Mouse (Mus musculus) kidney, adult 11 months (tissue): ENCODE results near the gene Sntb2.
"Not testable (repeated sequence)": the region's sequence is repeated elsewhere in the genome, so short reads cannot be mapped to it uniquely, and the experiment has no call there.

Source experiments
- DNase-seq: peaks from one replicate; pipeline ENCODE4 v3.0.0; 2022

Sntb2 gene

DNA sequence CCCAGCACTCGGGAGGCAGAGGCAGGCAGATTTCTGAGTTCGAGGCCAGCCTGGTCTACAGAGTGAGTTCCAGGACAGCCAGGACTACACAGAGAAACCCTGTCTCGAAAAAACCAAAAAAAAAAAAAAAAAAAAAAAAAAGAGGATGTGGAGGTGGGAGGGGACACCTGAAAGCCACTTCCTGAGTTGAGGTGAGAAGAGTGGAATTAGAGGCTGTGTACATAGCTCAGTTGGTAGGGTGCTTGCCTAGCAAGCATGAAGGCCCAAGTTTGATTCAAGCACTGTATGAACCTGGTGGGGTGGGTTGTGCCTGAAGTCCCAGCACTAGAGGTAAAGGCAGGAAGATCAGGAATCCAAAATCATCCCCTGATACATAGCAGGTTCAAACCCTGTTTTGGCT lies 38.0 kb downstream of the Sntb2 start:
- DNase-seq = not testable (repeated sequence)

DNA sequence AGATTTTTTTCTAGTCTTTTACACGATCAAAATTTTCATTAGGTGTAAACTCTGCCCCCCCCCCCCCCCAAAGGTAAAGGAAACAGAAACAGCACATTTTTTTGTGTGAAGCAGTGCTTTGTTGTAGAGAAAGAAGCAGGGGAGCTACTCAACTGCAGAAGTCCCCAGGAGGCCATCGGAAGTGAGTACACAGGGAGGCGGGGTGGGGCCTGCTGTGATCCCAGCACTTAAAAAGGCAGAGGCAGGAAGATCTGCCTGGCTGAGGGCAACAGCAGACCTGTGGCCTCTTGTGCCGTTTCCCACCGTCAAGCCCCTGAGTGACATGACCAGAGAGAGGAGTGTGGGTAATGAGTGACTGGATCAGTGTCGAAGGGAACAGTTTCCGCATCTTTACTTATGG lies 39.2 kb downstream of the Sntb2 start:
- DNase-seq = no peak

DNA sequence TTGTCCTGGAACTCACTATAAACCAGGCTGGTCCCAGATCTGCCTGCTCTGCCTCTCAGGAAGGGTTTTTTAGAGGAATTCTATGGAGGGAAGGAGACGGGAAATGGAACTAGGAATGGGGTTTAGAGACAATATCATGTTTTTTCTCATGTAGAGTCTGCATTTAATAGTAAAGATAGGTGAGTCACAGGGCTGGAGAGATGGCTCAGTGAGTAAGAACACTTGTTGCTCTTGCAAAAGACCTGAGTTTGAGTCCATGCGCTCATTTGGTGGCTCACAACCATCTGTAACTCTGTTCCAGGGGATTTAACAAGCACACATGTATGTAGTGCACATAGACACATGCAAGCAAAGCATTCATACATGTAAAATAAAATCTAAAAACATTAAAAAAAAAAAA lies 40.2 kb downstream of the Sntb2 start:
- no peak for DNase-seq

DNA sequence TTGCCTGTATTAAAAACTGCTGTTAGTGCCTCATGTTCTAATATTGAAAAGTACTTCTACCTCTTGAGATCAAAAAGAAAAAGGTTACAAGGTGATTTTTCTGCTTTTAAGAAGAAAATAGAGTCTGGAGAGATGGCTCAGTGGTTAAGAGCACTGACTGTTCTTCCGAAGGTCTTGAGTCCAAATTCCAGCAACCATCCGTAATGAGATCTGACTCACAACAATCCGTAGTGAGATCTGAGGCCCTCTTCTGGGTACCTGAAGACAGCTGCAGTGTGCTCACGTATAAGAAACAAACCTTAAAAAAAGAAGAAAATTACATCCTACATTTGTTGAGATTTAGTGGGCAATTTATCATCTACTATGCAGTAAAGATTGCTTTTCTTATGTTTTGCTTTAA lies 40.9 kb downstream of the Sntb2 start:
- no peak for DNase-seq

DNA sequence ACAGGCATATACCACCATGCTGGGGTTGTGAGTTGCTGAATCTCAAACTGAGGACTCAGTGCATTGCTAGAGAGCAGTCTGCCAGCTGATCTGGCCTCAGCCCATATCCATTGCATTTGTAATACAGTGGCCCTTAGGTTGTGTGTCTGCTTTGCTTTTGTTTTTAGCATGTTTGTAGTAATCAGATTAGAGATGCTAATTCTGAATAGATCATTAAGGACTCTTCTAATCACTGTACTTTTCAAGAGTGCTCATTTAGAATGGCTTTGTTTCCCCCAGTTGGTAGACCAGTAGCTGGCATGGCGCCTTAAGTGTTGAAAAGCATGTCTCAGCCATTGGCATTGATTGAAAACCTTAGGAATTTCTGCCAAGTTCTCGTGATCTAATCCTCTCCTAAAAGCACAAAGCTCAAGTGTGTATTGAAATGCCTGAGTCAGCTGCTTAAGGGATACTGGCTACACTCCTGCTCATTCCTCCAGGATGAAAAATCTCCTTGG lies 43.3 kb downstream of the Sntb2 start:
- DNase-seq = peak; percentile 42

DNA sequence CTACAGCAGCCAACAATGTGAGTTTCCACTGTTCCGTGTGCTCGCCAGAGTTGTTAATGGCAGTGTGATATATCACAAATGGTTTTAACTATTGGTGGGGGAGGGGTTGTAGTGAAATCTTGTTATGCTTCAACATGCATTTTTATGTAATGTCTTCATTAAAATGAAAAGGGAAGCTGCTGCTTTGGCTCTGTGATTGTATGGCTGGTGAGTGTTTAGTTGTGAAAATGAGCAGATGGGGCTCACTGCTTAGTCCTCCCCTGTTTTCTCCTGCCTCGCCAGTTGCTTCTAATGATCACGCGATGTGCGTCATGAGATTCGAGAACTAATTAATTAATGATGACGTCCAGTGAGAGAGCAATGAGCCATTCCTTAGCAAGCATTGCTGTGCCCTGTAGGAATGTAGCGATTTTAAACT lies 49.9 kb downstream of the Sntb2 start:
- DNase-seq = no peak

DNA sequence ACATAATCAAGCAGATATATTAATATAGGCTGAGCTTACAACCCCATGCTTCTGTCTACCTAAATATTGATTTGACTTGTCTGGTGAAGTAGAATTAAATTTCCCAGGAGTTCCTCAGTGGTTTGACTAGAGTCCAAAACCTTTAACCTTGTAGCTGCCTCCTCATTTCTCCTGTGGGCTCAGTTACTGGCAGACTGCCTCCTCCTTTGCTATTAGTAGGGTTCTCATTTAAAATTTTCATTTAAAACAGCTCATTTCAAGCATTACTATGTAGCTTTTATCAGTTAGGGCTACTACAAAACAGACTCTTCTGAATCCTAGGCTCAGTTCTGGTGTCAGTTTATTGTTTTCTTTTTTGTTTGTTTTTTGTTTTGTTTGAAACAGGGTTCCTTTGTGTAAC lies 50.4 kb downstream of the Sntb2 start:
- DNase-seq = no peak

DNA sequence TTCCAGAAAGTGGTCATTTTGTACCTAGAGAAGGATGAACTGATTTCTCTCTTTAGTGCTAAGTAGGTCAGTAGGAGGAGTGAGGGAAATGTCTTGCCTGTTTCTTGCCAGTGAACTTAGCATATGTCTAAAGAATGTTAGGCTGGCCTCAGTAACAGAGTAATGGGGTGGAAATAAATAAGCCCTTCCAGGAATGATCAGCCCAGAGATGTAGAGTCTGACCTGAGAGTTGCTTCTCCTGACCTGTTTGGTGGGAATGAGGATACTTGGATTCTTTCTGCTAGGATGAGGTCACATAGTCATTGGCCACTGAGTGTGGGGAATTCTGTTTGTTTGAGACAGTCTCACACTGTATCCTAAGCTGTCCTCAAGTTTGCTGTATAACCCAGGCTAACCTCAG lies 52.0 kb downstream of the Sntb2 start:
- no peak for DNase-seq

DNA sequence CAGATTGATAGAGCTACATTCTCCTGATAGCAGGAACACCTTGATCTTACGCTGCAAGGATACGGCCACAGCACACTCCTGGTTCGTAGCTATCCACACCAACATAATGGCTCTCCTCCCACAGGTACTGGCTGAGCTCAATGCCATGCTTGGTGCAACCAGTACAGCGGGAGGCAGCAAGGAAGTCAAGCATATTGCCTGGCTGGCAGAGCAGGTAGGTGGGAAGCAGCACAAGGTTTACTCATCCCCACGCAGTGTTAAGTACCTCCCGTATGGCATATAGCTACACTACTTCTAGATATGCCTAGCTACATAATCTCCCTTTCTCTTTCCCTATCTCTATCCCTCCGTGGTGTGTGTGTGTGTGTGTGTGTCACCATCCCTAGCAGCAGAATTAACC lies 55.8 kb downstream of the Sntb2 start:
- DNase-seq = no peak

DNA sequence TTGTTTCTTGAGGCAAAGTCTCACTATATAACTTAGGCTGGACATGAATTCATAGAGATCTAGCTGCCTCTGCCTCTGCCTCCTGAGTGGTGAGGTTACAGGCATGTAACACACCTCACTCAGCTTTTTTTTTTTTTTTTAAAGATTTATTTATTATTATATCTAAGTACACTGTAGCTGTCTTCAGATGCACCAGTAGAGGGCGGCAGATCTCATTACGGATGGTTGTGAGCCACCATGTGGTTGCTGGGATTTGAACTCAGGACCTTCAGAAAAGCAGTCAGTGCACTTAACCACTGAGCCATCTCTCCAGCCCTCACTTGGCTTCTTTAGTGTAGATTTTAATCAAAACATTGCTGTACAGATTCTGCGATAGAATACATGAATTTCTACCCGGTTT lies 60.8 kb downstream of the Sntb2 start:
- DNase-seq = not testable (repeated sequence)

DNA sequence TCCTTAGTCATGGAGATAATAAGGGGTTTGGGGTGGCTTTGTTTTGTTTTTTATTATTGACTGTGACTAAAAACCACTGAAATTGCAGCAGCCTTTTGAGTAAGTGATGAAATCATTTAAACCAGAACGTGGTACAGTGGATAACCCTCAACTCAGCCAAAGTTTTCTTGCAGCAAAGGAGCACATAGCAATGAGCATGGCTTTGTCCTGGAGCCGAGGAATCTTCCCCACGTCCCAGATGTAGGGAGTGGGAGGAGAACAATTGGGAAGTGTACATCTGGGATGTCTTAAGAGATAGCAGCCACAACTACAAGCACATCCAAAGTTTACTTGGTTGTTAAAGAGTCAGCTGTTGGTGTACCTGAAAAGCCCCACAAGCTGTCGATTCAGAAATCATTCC lies 61.9 kb downstream of the Sntb2 start:
- no peak for DNase-seq

DNA sequence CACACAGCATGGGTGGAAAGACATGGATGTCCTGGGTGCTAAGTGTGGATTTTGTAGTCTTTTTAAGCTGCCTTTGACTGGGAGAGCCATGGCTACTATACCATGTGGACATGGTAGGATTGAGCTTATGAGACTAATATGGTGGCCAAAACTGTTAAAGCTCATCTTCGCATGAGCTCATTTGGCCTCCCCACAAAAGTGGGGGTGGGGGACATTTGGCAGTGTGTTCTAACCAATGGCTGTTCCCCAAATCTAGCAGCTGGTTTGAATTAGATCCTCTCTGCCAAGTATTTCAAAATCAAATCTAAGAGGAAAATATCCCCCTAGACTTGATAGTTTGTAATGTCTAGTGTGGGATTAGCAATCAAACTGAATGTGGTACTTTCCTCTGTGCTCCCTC lies 63.5 kb downstream of the Sntb2 start:
- DNase-seq = no peak

DNA sequence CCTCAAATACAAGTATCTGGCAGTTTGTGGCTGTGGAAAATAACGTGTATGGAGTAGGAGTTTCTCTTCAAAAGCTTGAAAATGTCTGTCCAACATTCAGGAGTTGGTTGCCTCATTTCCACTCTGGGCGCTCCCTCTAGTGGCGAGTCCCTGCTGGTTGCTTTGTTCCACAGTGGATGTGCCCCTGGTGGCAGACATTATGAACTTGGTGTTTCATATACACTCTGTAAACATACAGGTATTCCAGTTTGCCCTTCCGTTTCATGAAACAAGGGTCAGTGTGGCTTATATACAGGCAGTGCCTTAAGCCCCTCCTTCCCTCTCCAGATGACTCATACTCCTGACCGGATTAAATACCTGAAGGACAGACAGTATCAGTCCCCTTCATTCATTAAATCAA lies 67.0 kb downstream of the Sntb2 start:
- DNase-seq = peak; percentile 77

DNA sequence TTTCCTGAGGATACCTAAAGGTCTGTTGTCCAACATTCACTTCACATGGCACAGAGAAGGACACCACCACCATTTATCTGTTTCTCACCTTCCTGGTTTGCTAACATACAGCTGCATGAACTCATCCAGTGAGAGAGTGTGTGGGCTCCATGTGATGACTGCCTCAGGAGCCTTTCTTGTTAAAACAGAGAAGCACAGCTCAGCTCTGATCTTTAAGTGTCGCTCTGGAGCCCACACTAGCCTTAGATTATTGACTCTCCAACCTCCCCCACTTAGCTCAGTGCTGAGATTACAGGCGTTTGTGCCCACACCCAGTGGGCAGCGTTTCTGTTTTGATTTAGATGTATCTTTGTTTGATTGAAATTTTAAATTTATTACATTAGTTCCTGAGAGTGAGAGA lies 72.2 kb downstream of the Sntb2 start:
- DNase-seq = no peak

DNA sequence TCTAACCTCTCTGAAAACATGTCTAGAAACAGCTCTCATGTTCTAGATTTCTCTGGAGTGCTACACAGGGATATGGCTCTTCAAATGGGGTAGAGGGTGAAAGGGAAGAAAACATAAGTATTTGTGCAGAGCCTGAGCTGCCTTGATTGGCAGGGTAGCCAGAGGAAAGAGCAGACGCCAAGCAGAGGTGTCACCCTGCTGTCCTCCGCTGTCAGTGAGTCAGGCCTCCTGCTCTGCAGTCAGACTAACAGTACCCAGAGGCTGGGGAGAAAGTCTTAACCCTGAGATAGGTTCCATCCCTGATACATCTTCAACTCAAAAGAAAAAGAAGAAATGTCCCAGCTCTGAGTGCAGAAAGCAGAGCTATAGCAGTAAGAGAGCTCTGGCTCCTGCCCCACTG lies 77.1 kb downstream of the Sntb2 start:
- DNase-seq = no peak

DNA sequence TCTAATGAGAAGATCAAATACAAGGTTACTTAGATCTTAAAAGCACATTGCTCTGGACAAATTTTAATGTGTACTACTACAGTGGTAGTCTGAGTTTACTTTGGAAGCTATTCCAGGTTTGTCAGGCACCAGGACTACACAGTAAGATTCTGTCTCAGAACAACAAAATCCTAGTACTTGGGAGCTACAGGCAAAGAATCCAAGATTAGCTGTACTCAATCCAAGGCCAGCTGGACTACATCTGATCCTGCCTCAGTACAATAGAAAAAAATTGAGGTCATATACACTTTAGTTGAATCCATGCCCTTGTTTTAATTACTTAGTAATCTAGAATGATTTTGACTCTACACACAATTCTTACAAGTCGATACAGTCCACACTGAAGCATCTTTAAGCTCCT lies 79.4 kb downstream of the Sntb2 start:
- no peak for DNase-seq

DNA sequence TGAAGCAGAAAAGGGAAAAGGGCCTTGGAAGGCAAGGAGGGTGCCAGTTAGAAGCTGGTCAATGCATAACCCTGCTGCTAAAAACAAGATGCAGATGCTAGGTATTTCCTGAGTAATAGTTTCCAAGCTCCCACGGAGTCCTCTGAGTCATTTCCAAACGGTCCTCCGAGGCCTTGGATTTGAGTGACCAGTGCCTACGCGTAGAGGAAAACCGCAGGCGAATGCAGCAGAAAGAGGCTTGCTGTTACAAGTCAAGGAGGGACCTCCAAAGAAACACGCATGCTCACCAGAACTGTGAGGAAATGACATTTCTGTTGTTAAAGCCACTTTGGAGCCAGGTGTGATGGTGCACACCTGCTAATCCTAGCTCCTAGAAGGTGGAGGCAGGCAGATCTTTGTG lies 87.9 kb downstream of the Sntb2 start:
- no peak for DNase-seq

DNA sequence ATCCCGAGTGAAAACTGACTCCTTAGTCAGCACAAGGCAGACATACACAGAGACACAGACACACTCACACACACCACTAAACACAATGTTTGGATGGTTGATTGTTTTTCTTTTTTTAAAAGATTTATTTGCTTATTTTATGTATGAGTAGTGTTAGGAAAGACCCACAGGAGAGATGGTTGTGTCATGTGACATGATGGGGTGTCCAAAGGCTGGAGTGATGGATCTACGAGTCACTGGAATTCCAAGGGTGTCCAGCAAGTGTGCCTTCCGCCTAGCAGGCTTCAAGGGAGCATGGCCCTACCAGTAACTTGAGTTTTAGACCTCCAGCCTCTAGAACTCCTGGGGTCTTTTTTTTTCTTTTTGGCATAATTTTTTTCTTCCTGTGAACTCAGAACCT lies 93.8 kb downstream of the Sntb2 start:
- DNase-seq = no peak

DNA sequence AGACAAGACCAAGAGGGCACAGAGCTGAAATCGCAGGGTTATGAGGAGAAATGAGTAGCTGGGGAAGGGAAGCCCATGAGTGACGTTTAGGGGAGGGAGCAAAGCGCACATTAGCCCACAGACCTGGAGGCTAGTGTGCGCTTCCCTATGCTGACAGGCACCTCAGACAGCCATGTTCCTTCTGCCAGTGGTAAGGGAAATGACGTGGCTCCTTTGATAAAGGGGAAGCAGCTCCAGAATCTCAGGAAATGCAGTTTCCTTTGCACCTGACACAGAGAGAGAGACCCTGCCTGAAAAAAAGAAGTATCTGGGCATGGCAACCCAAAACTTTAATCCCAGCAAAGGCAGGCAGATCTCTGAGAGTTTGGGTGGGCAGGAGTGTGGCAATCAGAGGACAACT lies 94.5 kb downstream of the Sntb2 start:
- no peak for DNase-seq

DNA sequence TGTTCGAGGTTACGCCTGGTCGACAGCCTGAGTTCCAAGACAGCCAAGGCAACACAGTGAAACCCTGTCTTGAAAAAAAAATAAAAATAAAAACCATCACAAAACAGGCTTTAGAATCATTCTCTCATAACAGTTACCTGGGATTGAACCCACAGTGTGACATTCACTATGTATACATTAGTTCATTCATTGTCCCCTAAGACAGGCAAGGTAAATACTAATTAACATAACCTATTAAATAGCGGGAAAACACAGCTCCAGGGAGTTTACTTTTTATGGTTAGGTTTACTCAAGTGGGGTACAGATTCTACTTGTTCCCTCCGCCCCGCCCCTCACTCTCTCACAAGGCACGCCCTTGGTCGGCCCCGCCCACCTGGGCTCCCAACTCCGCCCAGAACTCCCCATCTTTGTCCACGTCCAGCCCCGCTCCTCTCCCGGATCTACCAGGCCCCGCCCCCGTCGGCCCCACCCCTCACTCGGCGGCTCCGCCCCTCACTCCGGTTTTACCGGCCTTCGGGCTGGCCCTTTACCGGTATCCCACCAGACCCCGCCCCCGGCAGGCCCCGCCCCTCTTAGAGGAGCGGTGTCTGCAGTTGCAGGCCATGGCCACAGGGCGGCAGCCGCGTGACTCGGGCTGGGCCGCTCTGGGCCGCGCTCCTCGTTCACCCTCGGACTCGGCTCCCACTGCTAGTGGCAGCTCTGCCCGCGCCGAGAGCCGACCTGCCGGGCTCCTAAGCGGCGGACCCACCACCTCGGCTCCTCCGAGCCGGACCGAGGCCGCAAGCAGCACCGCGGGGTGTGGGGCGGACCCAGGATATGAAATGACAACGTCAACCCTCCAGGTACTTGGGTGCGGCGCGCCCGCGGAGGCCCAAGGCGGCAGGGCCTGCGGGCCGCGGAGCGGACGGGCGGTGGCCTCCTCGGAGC lies 95.4 kb downstream of the Sntb2 start, which contains the start of gene Vps4a:
Gene Vps4a (plus strand): TSS at position 573 of the 927 bp plus-strand sequence.
- peak; percentile 97 for DNase-seq

DNA sequence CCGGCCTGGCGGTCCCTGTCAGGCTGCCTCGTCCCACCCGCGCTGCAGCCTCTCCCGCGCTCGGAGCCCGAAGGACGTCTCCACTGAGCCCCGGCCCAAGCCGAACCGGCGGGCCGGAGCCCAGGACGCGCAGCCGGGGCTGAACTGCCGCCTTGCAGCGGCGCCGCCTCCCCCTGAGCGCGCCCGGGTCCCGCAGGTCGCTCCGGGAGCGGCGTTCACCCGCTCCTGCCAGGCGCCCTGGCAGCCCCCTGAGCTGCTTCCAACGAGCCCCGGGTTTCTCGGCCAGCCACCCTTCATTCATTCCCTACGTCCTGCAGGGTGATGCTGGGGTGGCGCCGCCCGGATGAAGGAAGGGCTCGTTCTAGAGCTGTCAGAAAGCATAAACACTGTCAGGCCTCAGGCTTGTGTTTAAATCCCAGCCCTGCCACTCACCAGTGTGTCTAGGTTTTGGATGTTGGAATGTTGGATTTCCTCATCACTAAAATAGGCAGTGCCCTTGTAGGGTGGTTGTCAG lies 96.1 kb downstream of the Sntb2 start:
- DNase-seq = no peak

DNA sequence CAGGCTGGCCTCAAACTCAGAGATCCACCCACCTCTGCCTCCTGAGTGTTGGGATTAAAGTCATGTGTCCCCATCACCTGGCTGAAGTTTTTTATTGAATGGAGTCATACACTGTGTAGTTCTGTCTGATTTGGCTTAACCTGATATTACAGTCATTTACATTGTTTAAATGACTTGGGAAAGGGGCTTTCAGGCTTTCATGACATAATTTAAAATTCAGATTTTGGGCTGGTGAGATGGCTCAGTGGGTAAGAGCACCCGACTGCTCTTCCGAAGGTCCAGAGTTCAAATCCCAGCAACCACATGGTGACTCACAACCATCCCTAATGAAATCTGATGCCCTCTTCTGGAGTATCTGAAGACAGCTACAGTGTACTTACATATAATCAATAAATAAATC lies 98.1 kb downstream of the Sntb2 start:
- not testable (repeated sequence) for DNase-seq

DNA sequence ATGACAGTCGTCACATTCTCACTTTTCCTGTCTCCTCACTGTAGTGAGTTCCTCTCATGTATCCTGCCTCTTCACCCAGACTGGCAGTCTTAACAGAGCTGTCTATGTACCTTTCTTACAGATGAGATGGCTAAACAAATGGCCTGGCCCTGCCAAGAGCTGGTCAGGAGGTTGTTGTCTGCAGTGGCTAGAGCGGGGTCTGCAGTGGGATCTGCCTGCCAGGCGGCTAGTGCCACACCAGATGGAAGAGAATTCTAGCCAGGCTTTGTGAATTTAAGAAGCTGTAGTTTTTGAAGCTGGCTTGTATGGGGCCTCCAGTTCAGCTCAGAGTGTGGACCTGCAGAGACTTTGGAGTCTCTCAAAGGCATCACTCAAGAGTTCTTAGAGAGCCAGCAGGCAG lies 100.1 kb downstream of the Sntb2 start:
- no peak for DNase-seq

DNA sequence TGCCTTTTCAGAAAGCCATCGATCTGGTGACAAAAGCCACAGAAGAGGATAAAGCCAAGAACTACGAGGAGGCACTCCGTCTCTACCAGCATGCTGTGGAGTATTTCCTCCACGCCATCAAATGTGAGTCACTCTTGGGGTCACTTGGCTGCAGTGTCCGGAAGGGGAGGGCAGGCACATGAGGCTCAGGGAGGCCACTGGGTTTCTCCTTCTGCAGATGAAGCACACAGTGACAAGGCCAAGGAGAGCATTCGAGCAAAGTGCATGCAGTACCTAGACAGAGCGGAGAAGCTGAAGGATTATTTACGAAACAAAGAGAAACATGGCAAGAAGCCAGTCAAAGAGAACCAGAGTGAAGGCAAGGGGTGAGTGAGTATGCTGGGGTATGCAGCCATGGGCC lies 101.1 kb downstream of the Sntb2 start:
- DNase-seq = peak; percentile 45

DNA sequence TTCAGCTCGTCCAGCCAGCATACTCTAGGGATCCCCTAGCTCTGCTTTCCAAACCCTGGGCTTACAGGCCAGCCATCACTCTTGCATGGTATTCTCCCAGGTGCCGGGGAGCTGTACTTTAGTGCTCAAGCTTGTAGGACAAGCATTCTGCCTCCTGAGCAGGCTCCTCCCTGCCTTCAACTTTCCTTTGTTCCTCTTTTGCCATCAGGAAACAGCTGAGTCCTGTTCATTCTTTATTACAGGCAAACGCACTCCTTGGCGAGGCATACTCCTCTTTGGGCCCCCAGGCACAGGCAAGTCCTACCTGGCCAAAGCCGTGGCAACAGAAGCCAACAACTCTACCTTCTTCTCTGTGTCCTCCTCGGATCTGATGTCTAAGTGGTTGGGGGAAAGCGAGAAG lies 105.1 kb downstream of the Sntb2 start:
- no peak for DNase-seq
